ENCODE assay signal across 23 mouse cellular contexts in the genomic region with DNA sequence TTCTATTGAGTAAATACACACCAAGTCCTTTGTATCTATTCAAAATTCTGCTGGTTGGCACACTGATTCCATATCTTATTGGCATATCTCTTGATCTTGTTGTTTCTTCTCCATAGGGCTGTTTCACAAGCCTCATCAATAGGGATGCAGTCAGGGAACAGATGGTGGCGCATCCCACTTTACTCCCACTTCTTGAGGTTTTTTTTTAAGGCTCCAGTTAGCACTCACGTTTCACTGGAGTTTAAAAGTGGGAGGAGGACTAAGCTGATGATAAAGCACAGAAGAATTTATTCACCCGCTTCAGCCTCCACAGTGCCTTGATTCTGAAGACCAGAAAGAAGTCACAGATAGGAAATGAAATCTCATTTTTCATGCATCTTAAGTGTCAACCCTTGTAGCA.
A peak's percentile ranks its signal among the peaks of the same experiment; 100 is the strongest.
DNase-seq lines count a peak whose midpoint lies in the region; ATAC-seq and TF ChIP-seq lines count a peak whose summit lies in the region.
"Had no signal": no experiment of that assay in that cellular context is flagged by ENCODE, and none has a peak within 500 bp of the region (broad histone marks: within the 10 kb centered on the region; RNA-seq: fewer than 3 reads in every experiment).

No protein-coding gene starts in this region.

- intact Hi-C loops in left cerebral cortex, postnatal 25 days (cut with DNase I) = loop anchor here (2.0 to 10.0 kb wide), 6 partner anchors 77 to 1841 kb away; no protein-coding TSS in a partner anchor

- H3K27ac ChIP-seq in forebrain, postnatal 0 days (ENCODE audit: low read depth, low read length) = no peak overlapping the region
- no peak overlapping the region for H3K27ac ChIP-seq in forebrain, embryonic 12.5 days
- no peak overlapping the region for H3K27ac ChIP-seq in limb, embryonic 10.5 days
- H3K27ac ChIP-seq: embryonic facial prominence, embryonic 13.5 days; gastrocnemius, adult 2 months; heart, adult 2 months; heart, embryonic 15.5 days; hindbrain, postnatal 0 days; limb, embryonic 13.5 days; liver, embryonic 15.5 days; stomach, embryonic 15.5 days had no signal

- no peaks in the 10 kb centered on the region for H3K4me1 ChIP-seq in forebrain, postnatal 0 days (ENCODE audit: insufficient read depth)
- no peaks in the 10 kb centered on the region for H3K4me1 ChIP-seq in forebrain, embryonic 12.5 days
- peaks cover 10% of the 10 kb centered on the region; the same call in 1 of the 2 replicates for H3K4me1 ChIP-seq in limb, embryonic 10.5 days
- H3K4me1 ChIP-seq: heart, embryonic 15.5 days; limb, embryonic 13.5 days; liver, embryonic 15.5 days; stomach, embryonic 15.5 days had no signal

- H3K9me3 ChIP-seq in forebrain, postnatal 0 days (ENCODE audit: low read length) = no peaks in the 10 kb centered on the region
- H3K9me3 ChIP-seq in forebrain, embryonic 12.5 days = no peaks in the 10 kb centered on the region
- no peaks in the 10 kb centered on the region for H3K9me3 ChIP-seq in limb, embryonic 10.5 days (replicated peaks)
- H3K9me3 ChIP-seq: embryonic facial prominence, embryonic 13.5 days; heart, embryonic 15.5 days; limb, embryonic 13.5 days; liver, embryonic 15.5 days; megakaryocyte, embryonic 14.5 days; stomach, embryonic 15.5 days had no signal

- no peak overlapping the region for H3K4me2 ChIP-seq in forebrain, postnatal 0 days (ENCODE audit: low read depth)
- H3K4me2 ChIP-seq in forebrain, embryonic 12.5 days = no peak overlapping the region
- H3K4me2 ChIP-seq: embryonic facial prominence, embryonic 13.5 days; heart, embryonic 15.5 days; limb, embryonic 13.5 days; liver, embryonic 15.5 days; stomach, embryonic 15.5 days had no signal

- no peak for TF ChIP-seq CTCF in forebrain, postnatal 0 days (IDR thresholded peaks at IDR 0.05; ENCODE audit: low read depth)

- H3K4me3 ChIP-seq in forebrain, postnatal 0 days (ENCODE audit: low read depth, low read length) = no peak overlapping the region
- H3K4me3 ChIP-seq in forebrain, embryonic 12.5 days (replicated peaks) = no peak overlapping the region
- H3K4me3 ChIP-seq in limb, embryonic 10.5 days = no peak overlapping the region
- H3K4me3 ChIP-seq: embryonic facial prominence, embryonic 13.5 days; gastrocnemius, adult 2 months; heart, adult 2 months; heart, embryonic 15.5 days; limb, embryonic 13.5 days; liver, embryonic 15.5 days; megakaryocyte, embryonic 14.5 days; stomach, embryonic 15.5 days had no signal

- no peak overlapping the region for H3K9ac ChIP-seq in forebrain, postnatal 0 days
- H3K9ac ChIP-seq in forebrain, embryonic 12.5 days = no peak overlapping the region
- H3K9ac ChIP-seq: embryonic facial prominence, embryonic 13.5 days; heart, embryonic 15.5 days; limb, embryonic 13.5 days; liver, embryonic 15.5 days; stomach, embryonic 15.5 days had no signal

- no peaks in the 10 kb centered on the region for H3K36me3 ChIP-seq in forebrain, postnatal 0 days (ENCODE audit: insufficient read depth)
- H3K36me3 ChIP-seq in forebrain, embryonic 12.5 days (replicated peaks) = no peaks in the 10 kb centered on the region
- H3K36me3 ChIP-seq in limb, embryonic 10.5 days = no peaks in the 10 kb centered on the region
- H3K36me3 ChIP-seq: embryonic facial prominence, embryonic 13.5 days; heart, embryonic 15.5 days; limb, embryonic 13.5 days; liver, embryonic 15.5 days; stomach, embryonic 15.5 days had no signal

- no peaks in the 10 kb centered on the region for H3K27me3 ChIP-seq in forebrain, postnatal 0 days (ENCODE audit: insufficient read depth, low read length)
- no peaks in the 10 kb centered on the region for H3K27me3 ChIP-seq in forebrain, embryonic 12.5 days
- no peaks in the 10 kb centered on the region for H3K27me3 ChIP-seq in limb, embryonic 10.5 days (ENCODE audit: low read depth, poor library complexity, severe bottlenecking)
- H3K27me3 ChIP-seq: CH12.LX; embryonic facial prominence, embryonic 13.5 days; heart, embryonic 15.5 days; limb, embryonic 13.5 days; liver, embryonic 15.5 days; stomach, embryonic 15.5 days had no signal

- DNase-seq in forebrain, postnatal 0 days = peak; percentile 41
- DNase-seq in right cerebral cortex, adult 18-20 months = peak; percentile 61
- no peak for DNase-seq in right cerebral cortex, postnatal 4 days
- DNase-seq in left cerebral cortex, postnatal 25 days (ENCODE audit: low spot score in 2 of 2) = peak; percentile 44 to 87
- DNase-seq in telencephalon, adult 2 months (ENCODE audit: low read depth, low spot score) = peak; percentile 90
- DNase-seq in limb, embryonic 10.5 days (ENCODE audit: low spot score) = no peak
- DNase-seq in embryo, embryonic 10.5 days (ENCODE audit: low spot score) = no peak
- DNase-seq: adrenal gland, adult 2 months; cerebellum, adult 2 months; gastrocnemius, adult 2 months; heart, adult 2 months; kidney, adult 8-10 months had no signal

- 56% methylated on average over 3 of the region's 3 CpGs for WGBS in forebrain, postnatal 0 days
- 70% methylated on average over 3 of the region's 3 CpGs for WGBS in forebrain, embryonic 12.5 days
- WGBS in limb, embryonic 10.5 days = 78% methylated on average over 3 of the region's 3 CpGs

- no peak for ATAC-seq in forebrain, postnatal 0 days
- no peak for ATAC-seq in forebrain, embryonic 12.5 days (ENCODE audit: low FRiP score)
- ATAC-seq: hindbrain, postnatal 0 days; lung, postnatal 0 days; midbrain, embryonic 16.5 days had no signal

Comparison
In these comparisons a context has a peak if more than half of its experiments do, and no peak if none do; other contexts are left out.
1. DNase-seq: peak in forebrain, postnatal 0 days (single experiment), right cerebral cortex, adult 18-20 months (single experiment), left cerebral cortex, postnatal 25 days (2 of 2) and telencephalon, adult 2 months (single experiment); none in right cerebral cortex, postnatal 4 days (single experiment), limb, embryonic 10.5 days (single experiment) and embryo, embryonic 10.5 days (single experiment).